Mouse (Mus musculus): Measurements from ENCODE around the gene Gm13199.

Gm13199 gene

DNA sequence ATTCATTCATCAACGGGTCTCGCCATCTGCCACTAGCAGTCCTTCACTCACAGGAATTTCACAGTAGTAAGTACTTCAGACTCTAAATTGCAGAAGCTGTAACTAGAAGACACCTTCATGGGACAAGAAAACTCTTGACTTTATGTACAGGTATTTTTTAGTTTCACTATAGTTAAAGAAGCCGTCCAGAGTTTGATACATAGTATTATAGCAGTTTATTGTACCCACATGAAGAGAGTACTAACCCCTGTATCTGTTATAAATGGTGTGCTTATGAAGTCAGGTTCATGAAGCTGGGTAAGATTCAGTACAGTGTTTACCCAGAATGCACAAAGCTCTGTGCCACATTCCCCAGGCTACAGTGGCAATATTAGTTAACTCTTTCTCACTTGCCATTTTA, at the start of gene Gm13199:
Gene Gm13199 (minus strand): TSS at position 101 of the 400 bp plus-strand sequence.
- no peak for DNase-seq

GRCm38 (mm10) chr2:5911282-5911965, 48.7 kb upstream of the Gm13199 start:
- DNase-seq = no peak

DNA sequence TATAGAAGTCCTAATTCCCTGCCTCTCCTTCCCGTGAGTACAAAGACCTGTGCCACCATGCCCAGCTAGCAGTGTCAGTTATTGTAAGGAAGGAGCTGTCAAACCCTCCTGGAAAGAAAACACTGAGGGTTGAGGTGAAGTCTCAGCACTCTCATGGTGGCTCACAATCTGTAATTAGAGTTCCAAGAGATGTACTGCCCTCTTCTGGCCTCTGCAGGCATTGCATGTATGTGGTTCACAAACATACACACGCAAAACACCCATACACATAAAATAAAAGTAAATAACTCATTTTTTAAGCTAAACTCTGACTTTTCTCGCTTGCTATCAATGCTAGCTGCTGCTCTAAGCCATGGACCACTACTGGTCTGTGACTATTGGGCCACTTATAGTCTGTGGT, 43.9 kb upstream of the Gm13199 start:
- DNase-seq = peak; percentile 18

- DNase-seq = peak; percentile 32
Observed at GRCm38 (mm10) chr2:5906092-5906491, 43.4 kb upstream of the Gm13199 start.

DNA sequence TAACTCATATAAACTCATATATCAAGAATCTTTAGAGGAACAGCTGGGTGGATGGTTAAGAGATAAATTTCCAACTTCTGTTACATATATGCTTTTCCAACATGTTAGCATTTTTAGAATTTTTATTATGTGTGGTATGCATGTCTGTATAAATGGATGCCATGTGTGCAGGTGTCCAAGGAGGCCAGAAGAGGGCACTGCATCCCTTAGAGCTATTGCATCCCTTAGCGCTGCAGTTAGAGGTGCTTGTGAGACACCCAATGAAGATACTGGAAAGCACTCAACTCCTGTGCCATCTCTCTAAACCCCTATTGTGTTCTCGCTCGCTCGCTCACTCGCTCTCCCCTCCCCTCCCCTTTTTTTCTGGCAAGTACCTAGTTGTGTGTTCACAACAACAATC, 37.4 kb upstream of the Gm13199 start:
- DNase-seq = peak; percentile 22

- peak; percentile 99 for DNase-seq
Observed at GRCm38 (mm10) chr2:5894843-5895570, 32.3 kb upstream of the Gm13199 start, which contains the start of gene Sec61a2. TSS of gene Sec61a2 (minus strand) at chr2:5895432.

- no peak for DNase-seq
Observed at GRCm38 (mm10) chr2:5894296-5894695, 31.6 kb upstream of the Gm13199 start.

GRCm38 (mm10) chr2:5889412-5889811, 26.7 kb upstream of the Gm13199 start:
- DNase-seq = no peak

DNA sequence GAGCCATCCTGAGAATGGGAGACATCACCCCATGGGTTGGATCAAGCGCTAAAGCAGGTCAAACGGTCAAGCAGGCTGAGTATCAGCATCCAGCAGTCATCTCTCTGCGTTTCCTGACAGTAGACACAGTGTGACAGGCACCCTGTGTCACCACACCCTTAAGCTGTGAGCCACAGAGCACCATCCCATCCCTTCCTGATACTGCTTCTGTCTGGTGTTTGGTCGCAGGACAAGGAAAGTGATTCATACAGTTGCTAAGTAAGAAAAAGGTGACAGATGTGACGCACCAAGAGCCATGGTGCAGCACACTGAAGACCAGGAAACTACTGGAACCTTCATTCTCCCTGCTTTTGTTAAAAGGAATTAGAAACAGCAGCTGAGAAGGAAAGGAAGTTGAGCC, 26.1 kb upstream of the Gm13199 start:
- DNase-seq = no peak

GRCm38 (mm10) chr2:5877446-5877845, 14.7 kb upstream of the Gm13199 start:
- no peak for DNase-seq

DNA sequence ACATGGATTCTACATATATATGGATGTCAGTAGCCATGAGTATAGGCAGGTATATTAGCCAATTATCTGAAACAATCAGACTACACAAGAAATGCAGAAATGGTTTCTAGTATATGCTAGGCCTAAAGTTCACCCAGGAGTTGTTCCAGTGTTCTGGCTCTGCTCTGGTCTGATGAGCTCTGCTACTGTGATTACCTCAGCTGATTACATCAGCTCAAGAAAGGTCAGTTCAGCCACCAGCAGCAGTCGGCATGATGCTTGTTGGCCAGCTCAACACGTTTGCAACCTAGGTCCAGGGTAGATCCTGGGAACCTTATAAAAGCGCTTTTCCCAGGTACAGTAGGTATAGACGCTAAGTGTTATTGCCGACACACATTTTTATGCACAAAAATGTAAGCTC, 7.0 kb upstream of the Gm13199 start:
- no peak for DNase-seq

DNA sequence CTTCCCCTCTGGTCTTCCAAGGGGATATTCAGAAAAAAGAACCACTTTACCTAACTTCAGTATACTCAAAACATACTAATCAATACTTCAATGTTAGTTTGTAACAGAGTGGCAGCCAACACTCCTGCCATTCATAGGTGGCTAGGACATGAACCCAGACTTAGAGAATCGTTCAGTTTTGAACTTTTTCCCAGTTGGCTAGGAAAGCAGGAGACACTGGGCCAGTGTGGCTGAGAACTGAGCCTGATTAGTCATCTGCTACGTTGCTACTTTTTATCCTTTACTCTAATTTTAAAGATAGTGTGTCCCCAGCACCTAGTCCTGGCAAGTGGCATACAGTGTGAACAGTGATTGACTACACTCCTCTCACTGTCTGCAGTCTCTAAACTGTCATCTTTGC, 4.9 kb upstream of the Gm13199 start:
- no peak for DNase-seq

DNA sequence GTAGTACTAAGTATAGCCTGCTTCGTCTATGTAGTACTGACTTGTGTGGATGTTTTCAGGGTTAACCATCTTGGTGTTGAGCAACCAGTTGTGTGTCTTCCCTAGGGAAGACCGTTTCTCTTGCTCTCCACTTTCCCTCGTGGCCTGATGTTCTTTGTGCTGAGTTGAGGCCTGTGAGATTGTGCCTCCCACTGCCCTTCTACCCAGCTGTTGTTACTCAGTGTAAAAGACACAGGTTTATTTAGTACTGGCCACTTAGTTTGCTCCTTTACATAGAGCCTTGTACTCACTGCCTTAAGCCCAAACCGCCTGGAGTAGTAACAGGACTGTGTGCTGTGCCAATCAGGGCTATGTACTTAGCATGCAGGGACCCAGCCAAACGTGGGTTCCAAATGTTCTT, 10.9 kb downstream of the Gm13199 start:
- DNase-seq = no peak

DNA sequence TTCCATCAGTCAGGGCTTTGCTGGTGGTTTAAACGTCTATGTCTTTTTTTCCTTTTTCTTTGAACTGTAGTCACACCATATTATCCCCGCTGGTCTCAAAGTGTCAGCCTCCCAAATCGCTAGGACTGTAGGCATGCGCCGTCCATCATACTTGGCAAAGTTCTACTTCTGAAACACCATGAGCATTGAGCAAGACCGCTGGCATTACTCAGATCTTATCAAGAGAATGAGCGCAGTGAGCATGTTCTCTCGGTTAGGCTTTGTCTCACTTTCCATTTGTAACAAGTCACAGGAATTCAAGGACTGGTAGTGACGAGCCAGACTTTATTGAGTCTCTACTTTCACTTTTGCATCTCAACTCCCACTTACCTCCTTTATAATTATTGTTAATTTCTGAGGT, 11.6 kb downstream of the Gm13199 start:
- DNase-seq = no peak

- DNase-seq = no peak
Observed at GRCm38 (mm10) chr2:5845826-5846225, 16.9 kb downstream of the Gm13199 start.

DNA sequence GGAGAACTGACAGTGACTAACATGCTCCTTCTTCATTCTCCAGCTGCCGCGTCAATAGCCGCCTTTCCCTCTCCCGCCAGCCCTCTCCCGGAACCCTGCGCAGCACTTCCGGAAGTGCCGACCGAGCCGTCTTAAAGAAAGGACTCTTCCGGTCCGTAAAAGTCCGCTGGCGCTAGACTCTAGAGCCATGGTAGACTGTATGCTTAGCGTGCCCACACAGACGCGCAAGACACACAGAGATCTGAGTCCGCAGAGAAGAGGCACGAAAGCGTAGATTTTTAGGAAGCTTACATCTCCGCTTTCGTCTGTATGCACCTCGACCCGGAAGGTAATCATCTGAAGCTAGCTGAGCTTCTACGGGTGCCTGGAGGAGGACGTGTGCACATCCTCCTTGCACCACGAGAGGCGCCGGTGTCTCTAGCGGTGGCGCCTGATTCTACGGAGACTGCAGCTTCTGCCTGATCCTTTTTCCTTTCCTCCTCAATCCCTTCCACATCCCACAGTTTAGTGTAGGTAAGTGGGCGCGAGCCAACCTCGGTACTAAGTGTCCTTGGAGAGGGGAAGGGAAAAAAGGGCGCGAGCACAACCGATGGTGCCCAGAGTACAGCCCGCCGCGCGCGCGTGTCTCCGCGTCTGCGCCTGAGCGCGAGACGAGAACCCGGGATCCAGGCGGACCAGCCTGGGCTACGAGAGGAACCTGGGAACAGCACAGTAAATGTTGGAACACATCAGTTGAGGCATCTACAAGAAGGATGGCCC, 17.7 kb downstream of the Gm13199 start, which contains the start of the genes Nudt5 and Cdc123:
Gene Nudt5 (plus strand): TSS at position 147 of the 759 bp plus-strand sequence.
Gene Cdc123 (minus strand): TSS at position 292 of the 759 bp plus-strand sequence.
- peak; percentile 92 for DNase-seq

DNA sequence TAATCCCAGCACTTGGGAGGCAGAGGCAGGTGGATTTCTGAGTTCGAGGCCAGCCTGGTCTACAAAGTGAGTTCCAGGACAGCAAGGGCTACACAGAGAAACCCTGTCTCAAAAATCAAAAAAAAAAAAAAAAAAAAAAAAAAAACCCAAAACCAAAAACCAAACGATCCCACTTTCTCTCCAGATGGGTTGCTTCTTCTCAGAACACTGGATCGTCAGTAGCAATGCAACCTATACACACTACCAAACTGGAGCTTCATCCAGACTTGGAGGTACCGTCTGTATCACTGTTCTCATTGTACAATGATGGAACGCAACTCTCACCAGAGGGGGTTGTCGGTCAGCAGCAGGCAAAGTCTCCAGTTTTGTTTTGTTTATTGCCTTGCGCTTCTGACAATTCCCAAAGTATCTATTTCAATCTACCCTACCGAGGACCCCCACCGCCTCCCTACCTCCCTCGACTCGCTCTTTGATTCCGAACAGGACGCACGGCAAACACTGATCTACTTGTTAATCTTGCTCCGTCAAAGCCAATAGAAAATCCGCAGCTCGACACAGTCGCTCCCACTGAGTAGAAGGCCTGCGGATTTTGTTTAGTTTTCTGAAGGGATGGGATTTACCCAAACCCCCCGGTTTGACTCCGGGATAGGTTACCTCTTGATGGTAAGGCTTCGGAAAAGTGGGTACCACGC, 18.4 kb downstream of the Gm13199 start:
- no peak for DNase-seq

GRCm38 (mm10) chr2:5840815-5841214, 21.9 kb downstream of the Gm13199 start:
- DNase-seq = no peak

- no peak for DNase-seq
Observed at GRCm38 (mm10) chr2:5825265-5825913, 37.3 kb downstream of the Gm13199 start.

DNA sequence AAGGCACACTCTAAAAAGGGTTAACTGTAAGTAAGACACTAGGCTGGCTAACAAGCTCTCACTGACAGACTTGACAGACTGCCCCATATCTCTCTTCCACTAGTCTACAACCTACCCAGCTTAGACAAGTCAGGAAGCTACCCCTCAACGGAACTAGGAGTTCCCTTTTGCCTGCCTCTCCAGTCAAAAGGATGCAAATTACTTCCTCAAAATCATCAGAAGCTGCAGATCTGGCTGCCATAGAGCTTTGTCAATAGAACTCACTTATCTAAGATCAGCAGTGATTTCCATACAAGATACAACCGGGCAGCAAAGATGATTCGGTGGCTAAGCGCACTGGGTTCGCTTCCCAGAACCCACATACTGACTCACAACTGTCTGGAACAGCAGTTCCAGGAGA, 38.0 kb downstream of the Gm13199 start:
- DNase-seq = no peak

- DNase-seq = peak; percentile 9
Observed at GRCm38 (mm10) chr2:5824213-5824612, 38.5 kb downstream of the Gm13199 start.

DNA sequence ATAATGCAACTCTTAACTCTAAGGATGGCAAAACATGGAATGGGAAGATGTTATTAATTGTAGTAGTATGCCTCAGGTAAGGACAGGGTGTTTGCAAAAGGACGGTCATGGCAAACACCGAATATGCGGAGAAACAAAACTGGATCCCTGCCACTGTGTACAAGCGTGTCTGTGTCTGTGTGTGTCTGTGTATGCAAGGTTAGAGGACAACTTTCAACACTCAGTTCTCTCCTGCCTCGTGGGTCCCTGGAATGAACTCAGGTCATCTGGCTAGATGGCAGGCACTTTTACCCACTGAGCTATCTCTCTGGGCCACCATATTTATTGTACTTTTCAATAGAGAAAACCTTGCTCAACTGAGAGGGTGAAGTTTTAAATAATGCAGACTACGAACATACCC, 40.3 kb downstream of the Gm13199 start:
- no peak for DNase-seq

All from kidney, postnatal 14 days (tissue).